Mouse (Mus musculus) forebrain, postnatal 0 days (tissue): ENCODE measurements at regions not wholly inside any gene's neighbourhood (a gene's known extent, or its start where the extent isn't known, plus 50 kb on each side); places are given as distances from the start of the nearest gene placed in this dataset.
"Not testable (repeated sequence)": the region's sequence is repeated elsewhere in the genome, so short reads cannot be mapped to it uniquely, and the experiment has no call there.

Source experiments
- ATAC-seq: fragments of 200-750 bp; cut with Nextera tagmentation; 2 replicates; pipeline ENCODE4 v1.8.0; 2017; ENCODE audit warnings: mild to moderate bottlenecking, moderate library complexity
- DNase-seq: peaks from one replicate; pipeline ENCODE4 v3.0.0-alpha.2; 2015
- H3K27ac ChIP-seq: fragments of 300-500 bp; sonication (generic); 2 replicates; pipeline ENCODE4 v1.5.1; 2014; ENCODE audit warnings: low read depth, mild to moderate bottlenecking, antibody characterized with exemption, low read length, moderate library complexity, mixed read lengths
- H3K27me3 ChIP-seq: fragments of 300-500 bp; sonication (generic); 2 replicates; pipeline ENCODE4 v1.6.1; 2014; ENCODE audit warnings: mild to moderate bottlenecking, low read length, mixed read lengths; ENCODE audit not compliant: insufficient read depth
- H3K36me3 ChIP-seq: fragments of 300-500 bp; sonication (generic); 2 replicates; pipeline ENCODE4 v1.6.1; 2014; ENCODE audit warnings: mild to moderate bottlenecking, moderate library complexity; ENCODE audit not compliant: insufficient read depth
- H3K4me1 ChIP-seq: fragments of 300-500 bp; sonication (generic); 2 replicates; pipeline ENCODE4 v1.6.1; 2014; ENCODE audit warnings: antibody characterized with exemption; ENCODE audit not compliant: insufficient read depth
- H3K4me2 ChIP-seq: fragments of 300-500 bp; sonication (generic); 2 replicates; pipeline ENCODE4 v1.6.1; 2014; ENCODE audit warnings: low read depth, mild to moderate bottlenecking, moderate library complexity
- H3K4me3 ChIP-seq: fragments of 300-500 bp; sonication (generic); 2 replicates; pipeline ENCODE4 v1.5.1; 2014; ENCODE audit warnings: low read depth, low read length, mixed read lengths
- H3K9ac ChIP-seq: fragments of 300-500 bp; sonication (generic); 2 replicates; pipeline ENCODE4 v1.6.1; 2014; ENCODE audit warnings: mild to moderate bottlenecking
- H3K9me3 ChIP-seq: fragments of 300-500 bp; sonication (generic); 2 replicates; pipeline ENCODE4 v1.6.1; 2016; ENCODE audit warnings: low read length
- CTCF ChIP-seq: sonication (generic); IDR thresholded peaks from 2 replicates; pipeline ENCODE4 v1.5.1; 2016; ENCODE audit warnings: antibody characterized with exemption, control low read depth, low read depth
- WGBS: fragments of 180-500 bp; shearing (Covaris S2); extraction: QIAGEN DNeasy Blood & Tissue Kit; methylation state at CpG from one replicate; pipeline ENCODE4 v1.1.7; 2014; 5-methylcytosine and 5-hydroxymethylcytosine counted together

DNA sequence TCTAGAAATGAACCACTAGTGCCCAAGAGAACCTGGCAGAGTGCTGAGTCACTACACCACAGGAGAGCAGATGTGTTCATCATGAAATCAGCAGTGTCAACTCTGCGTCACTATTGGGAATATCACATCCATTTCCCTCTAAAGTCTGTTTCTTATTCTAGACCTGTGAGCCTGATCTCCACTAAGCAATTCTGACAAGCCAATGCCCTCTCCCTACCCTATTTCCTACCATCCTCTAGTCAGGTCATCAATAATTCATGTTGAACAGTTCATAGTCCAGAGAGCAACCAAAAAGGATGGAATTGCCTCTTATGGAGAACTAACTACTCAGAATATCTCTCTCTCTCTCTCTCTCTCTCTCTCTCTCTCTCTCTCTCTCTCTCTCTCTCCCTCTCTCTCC lies 194.0 kb upstream of the Rarb start:
- Histone ChIP-seq H3K27me3 (no peaks in the 10 kb centered on the region), H3K4me3 (no peak overlapping the region), H3K9me3 (no peaks in the 10 kb centered on the region), H3K4me1 (no peaks in the 10 kb centered on the region), H3K4me2 (no peak overlapping the region), H3K27ac (no peak overlapping the region), H3K9ac (no peak overlapping the region), H3K36me3 (no peaks in the 10 kb centered on the region)
- DNase-seq (no peak), ATAC-seq (no peak)
- no peak for TF ChIP-seq CTCF
- WGBS = 98% methylated on average over 1 of the region's 1 CpGs

DNA sequence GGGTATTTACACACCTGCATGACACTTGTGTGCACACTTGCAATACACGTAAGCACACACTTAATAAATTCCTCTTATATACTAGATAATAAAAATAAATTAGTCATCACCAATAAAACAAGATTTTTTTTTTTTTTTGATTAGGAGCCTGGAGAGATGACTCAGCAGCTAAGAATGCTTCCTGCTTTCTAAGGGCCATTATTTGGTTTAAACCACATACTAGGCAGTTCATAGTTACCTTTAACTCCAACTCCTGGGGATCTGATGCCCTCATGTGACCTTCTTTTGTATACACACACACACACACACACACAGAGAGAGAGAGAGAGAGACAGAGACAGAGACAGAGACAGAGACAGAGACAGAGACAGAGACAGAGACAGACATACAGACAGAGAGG lies 193.2 kb upstream of the Rarb start:
- H3K9me3 ChIP-seq = no peaks in the 10 kb centered on the region
- no peak for TF ChIP-seq CTCF
- ATAC-seq = no peak
- no peaks in the 10 kb centered on the region for H3K36me3 ChIP-seq
- H3K27me3 ChIP-seq = no peaks in the 10 kb centered on the region
- no peak overlapping the region for H3K9ac ChIP-seq
- H3K4me1 ChIP-seq = no peaks in the 10 kb centered on the region
- H3K27ac ChIP-seq = no peak overlapping the region
- no peak for DNase-seq
- 93% methylated on average over 1 of the region's 1 CpGs for WGBS
- no peak overlapping the region for H3K4me3 ChIP-seq
- H3K4me2 ChIP-seq = no peak overlapping the region

DNA sequence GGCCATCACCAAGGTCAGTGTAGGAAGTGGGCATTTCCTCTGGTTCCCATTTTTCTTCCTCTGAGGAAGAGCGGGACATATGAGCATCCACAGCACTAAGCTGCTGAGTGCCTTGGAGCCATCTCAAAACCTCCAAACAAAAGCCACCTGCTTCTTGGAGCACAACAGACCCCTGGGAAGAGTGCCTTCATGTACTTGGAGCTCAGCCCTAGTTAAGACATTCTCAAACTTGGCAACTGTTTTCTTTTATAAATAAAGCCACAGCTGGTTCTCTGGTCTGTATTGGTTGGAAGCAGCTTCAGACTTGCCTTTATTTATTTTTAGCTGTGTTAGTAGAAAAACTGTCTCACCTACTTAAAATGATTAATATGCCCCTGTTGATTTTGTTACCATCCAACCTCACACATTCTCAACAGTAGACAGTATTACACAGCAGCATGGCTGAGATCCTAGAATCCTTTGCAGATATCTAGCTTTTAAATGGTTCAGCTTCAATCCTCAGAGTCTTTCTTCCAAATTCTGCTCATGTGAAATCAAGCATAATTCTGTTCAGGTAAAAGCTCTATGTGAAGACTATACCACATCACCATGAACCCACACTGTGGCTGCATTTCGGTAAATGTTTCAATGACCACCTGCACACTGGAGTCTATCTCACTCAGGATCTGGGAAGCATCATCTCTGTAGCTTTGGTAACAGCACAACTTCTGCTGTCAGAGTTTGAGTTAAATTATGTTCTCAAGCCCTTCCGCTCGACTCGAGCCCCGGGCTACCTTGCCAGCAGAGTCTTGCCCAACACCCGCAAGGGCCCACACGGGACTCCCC lies 186.4 kb upstream of the Rarb start:
- H3K27ac ChIP-seq = no peak overlapping the region
- no peak overlapping the region for H3K4me2 ChIP-seq
- H3K9ac ChIP-seq = no peak overlapping the region
- peak; percentile 25 for DNase-seq
- no peaks in the 10 kb centered on the region for H3K36me3 ChIP-seq
- H3K4me3 ChIP-seq = no peak overlapping the region
- H3K27me3 ChIP-seq = no peaks in the 10 kb centered on the region
- WGBS = 93% methylated on average over 8 of the region's 8 CpGs
- ATAC-seq = peak; percentile 73
- no peak for TF ChIP-seq CTCF
- no peaks in the 10 kb centered on the region for H3K4me1 ChIP-seq
- H3K9me3 ChIP-seq = no peaks in the 10 kb centered on the region

DNA sequence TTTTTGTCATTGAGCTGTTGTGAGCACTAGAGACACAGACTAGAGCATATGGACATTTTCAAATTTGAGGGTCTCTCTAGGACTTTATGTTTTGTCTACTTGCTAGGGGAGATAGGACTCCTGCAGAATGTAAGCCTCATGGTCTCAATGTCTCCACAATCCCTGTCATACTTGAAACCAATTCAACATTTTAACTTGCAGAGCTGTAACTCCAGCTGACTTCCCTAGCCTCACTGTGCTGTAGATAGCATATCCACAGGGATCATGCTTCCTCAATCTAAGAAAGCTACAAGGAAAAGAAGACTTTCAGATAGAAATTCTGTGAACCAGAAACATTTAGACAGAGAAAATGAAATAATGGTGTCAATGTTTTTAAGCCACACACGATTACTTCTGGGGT lies 185.8 kb upstream of the Rarb start:
- Histone ChIP-seq H3K4me1 (no peaks in the 10 kb centered on the region), H3K36me3 (no peaks in the 10 kb centered on the region), H3K9me3 (no peaks in the 10 kb centered on the region), H3K27me3 (no peaks in the 10 kb centered on the region), H3K27ac (no peak overlapping the region), H3K4me3 (no peak overlapping the region), H3K9ac (no peak overlapping the region), H3K4me2 (no peak overlapping the region)
- TF ChIP-seq CTCF = no peak
- no peak; the same call in 1 of the 2 replicates for ATAC-seq
- WGBS = 88% methylated on average over 1 of the region's 1 CpGs
- no peak for DNase-seq

DNA sequence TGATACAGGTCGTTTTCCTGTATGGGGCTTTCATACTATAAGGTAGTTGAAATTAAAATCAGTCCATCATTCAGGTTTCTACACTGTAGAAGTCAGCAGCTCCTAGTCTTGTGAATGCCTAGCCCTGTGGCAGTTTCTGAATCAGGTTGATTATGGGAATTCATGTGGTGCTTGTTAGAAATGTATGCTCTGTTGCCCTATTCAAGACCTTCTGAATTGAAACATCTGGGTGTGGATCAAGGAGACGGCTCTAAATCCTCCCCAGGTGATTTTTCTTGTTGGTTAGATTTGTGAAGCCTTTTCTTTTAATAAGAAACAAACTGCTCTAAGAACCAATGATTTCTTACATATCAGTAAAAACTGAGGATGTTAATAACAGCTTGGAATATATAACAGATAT lies 177.8 kb upstream of the Rarb start:
- WGBS = 61% methylated on average over 2 of the region's 2 CpGs
- TF ChIP-seq CTCF = no peak
- no peak for DNase-seq
- no peaks in the 10 kb centered on the region for H3K36me3 ChIP-seq
- no peak; the same call in 1 of the 2 replicates for ATAC-seq
- no peaks in the 10 kb centered on the region for H3K27me3 ChIP-seq
- H3K4me2 ChIP-seq = no peak overlapping the region
- H3K4me3 ChIP-seq = no peak overlapping the region
- H3K9ac ChIP-seq = no peak overlapping the region
- H3K27ac ChIP-seq = no peak overlapping the region
- no peaks in the 10 kb centered on the region for H3K4me1 ChIP-seq
- no peaks in the 10 kb centered on the region for H3K9me3 ChIP-seq

DNA sequence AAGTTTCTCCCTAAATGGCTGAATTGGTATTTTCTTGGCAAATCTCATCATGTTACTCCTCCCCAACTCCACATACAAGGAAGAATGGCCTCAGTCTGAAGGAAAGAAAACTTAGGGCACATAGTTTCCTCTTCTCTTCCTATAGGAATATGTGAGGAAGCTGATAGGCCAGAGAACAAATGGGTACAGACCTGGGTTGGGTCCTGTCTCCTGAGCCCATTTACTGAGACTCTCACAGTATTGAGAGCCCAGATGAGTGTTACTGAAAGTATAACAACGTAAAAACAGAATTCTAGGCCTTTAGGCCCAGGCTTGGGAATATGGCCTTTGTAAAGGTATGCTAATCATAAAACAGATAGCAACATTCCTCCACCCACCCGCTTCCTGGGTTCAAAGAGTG lies 152.0 kb upstream of the Rarb start:
- WGBS = 82% methylated on average over 2 of the region's 2 CpGs
- ATAC-seq, H3K4me2 ChIP-seq, DNase-seq, H3K36me3 ChIP-seq, H3K9ac ChIP-seq, H3K27me3 ChIP-seq, H3K9me3 ChIP-seq, H3K4me1 ChIP-seq, H3K4me3 ChIP-seq, H3K27ac ChIP-seq: not testable (repeated sequence)

DNA sequence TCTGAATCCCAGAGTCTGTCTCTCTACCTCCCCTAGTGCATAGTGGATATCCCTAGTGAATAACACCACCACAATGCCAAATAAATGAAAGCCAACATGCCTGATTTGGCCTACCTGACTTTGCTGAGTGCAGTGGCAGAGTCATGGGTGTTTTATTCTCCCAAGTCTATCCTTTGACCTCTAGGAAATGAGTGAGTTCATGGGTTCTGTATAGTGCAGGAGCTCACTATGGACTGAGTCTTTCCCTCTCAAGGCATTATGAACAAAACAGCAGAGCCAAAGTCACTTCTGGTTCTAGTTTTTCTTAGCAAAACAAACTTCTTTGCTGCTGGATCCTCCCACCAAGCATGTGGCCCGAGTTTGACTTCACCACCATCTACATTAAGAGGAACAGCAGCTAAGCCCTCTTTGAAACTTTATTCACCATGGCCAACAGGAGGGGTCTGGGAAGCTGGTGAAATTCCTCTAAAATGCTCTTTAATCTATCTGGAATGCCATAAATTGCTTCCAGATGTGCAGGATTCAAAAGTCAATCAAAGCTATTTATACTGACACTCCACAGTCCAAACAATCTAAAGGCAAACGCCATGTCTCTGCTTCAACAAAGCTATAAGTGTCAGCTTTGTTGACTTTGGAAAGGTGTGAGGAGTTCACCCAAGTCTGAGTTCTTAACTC lies 145.9 kb upstream of the Rarb start:
- Histone ChIP-seq H3K27ac (no peak overlapping the region), H3K4me2 (no peak overlapping the region), H3K9ac (no peak overlapping the region), H3K4me1 (no peaks in the 10 kb centered on the region), H3K4me3 (no peak overlapping the region), H3K27me3 (no peaks in the 10 kb centered on the region), H3K36me3 (no peaks in the 10 kb centered on the region), H3K9me3 (no peaks in the 10 kb centered on the region)
- no peak for TF ChIP-seq CTCF
- WGBS = 70% methylated on average over 2 of the region's 2 CpGs
- ATAC-seq (no peak), DNase-seq (no peak)
